Mouse (Mus musculus): ENCODE results near the gene Megf8.

The Megf8 gene

GRCm38 (mm10) chr7:25401551-25401950 is 84.6 kb downstream of the Megf8 start:
- no peak for DNase-seq (ENCODE audit: low spot score in 2 of 2)

DNA sequence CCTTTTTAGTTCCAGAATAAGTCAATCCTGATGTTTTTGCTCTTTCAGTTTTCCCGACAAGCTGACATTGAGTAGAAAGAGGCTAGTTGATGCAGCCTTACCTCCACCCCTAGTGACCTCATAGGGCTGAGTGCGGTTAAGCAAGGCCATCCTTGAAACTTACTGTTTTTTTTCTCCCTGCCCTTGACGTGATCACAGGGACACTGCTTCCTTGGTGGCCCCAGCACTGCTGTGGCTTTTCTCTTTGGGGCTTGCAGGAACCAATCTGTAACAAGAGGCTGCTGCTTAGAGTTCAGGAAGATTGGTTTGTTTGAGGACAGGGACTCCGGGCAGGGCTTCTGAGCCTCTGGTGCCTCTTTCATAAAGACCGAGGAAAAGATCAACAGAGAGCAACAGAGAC is 85.0 kb downstream of the Megf8 start:
- DNase-seq (ENCODE audit: low spot score in 2 of 2), result no peak

DNA sequence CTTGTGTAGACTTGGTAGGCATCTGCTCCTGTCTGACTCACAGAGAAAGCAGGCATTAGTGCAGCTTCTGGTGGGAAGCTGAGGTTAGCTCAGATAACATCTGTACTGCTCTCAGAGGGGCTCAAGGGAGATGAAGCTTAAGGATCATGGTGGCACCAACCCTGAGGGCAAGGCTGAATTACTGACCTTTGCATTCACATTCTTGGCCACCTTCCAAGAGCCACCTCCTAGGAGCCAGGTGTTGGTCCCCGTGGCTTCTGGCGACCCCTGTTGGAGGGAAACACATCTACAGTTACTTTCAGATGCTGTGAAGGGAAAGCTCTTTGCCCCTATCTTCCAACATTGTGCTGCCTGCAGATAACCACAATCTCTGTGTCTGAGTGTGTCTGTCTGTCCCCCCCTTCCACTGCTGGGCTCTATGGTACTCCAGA is 85.7 kb downstream of the Megf8 start:
- no peak for DNase-seq (ENCODE audit: low spot score in 2 of 2)

- no peak for DNase-seq (ENCODE audit: low spot score in 2 of 2)
These were observed 89.5 kb downstream of the Megf8 start for GRCm38 (mm10) chr7:25406468-25406867.

DNA sequence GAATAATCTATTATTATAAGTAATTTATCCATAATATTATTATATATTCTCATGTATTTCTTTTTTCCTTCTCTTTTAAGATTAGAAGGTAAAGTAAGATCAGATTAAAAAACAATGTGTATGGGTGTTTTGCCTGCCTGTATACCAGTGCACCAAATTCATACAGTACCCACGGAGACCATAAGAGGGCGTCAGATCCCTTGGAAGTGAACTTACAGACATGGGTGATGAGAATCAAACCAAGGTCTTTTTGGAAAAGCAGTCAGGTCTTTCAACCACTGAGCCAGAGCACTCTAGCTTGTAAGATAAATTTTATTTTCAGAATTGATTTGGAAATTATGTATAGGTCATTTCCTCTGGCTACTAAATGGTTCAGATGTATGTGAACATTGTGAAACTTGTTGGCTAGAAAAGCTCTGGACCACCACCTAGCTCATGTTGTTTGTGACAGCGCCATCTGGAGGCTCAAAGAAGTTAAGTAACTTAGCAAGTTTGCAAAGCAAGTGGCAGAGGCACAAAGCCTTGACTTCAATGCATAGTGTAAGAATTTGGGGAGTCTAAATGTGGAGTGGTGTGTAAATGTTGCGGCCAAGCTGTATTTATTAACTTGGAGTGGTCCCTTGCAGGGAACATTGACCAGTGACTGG is 92.3 kb downstream of the Megf8 start:
- DNase-seq (ENCODE audit: low spot score in 2 of 2), result no peak

- DNase-seq (ENCODE audit: low spot score in 2 of 2), result no peak
These were observed 94.1 kb downstream of the Megf8 start for GRCm38 (mm10) chr7:25410969-25411615.

GRCm38 (mm10) chr7:25411861-25412260 is 94.9 kb downstream of the Megf8 start:
- DNase-seq (ENCODE audit: low spot score in 2 of 2), result no peak

GRCm38 (mm10) chr7:25412833-25413441 is 96.0 kb downstream of the Megf8 start, which contains the start of gene Cxcl17:
Gene Cxcl17 (minus strand): TSS chr7:25412886.
- DNase-seq (ENCODE audit: low spot score in 2 of 2), result no peak

Measured in left cerebral cortex, adult 9 months (tissue).